Mouse (Mus musculus) intestine, postnatal 0 days (tissue): ENCODE measurements at regions not wholly inside any gene's neighbourhood (a gene's known extent, or its start where the extent isn't known, plus 50 kb on each side); places are given as distances from the start of the nearest gene placed in this dataset.

Experiments
- ATAC-seq: fragments of 200-750 bp; cut with Nextera tagmentation; 2 replicates; pipeline ENCODE4 v1.8.0; 2017; ENCODE audit warnings: mild to moderate bottlenecking, moderate TSS enrichment, moderate library complexity
- H3K27ac ChIP-seq: fragments of 300-500 bp; sonication (generic); 2 replicates; pipeline ENCODE4 v1.5.1; 2014; ENCODE audit warnings: mild to moderate bottlenecking, low read depth, low read length, moderate library complexity
- H3K27me3 ChIP-seq: fragments of 300-500 bp; sonication (generic); replicated peaks from 2 replicates; pipeline ENCODE4 v1.6.1; 2014; ENCODE audit warnings: low read length, mixed read lengths; ENCODE audit not compliant: control insufficient read depth, insufficient read depth
- H3K36me3 ChIP-seq: fragments of 300-500 bp; sonication (generic); 2 replicates; pipeline ENCODE4 v1.6.1; 2014; ENCODE audit warnings: mild to moderate bottlenecking, moderate library complexity; ENCODE audit not compliant: control insufficient read depth, insufficient read depth
- H3K4me1 ChIP-seq: fragments of 300-500 bp; sonication (generic); replicated peaks from 2 replicates; pipeline ENCODE4 v1.6.1; 2014; ENCODE audit warnings: antibody characterized with exemption, low read length, mixed read lengths; ENCODE audit not compliant: control insufficient read depth, insufficient read depth
- H3K4me2 ChIP-seq: fragments of 300-500 bp; sonication (generic); replicated peaks from 2 replicates; pipeline ENCODE4 v1.6.1; 2014; ENCODE audit warnings: low read depth, mild to moderate bottlenecking, moderate library complexity
- H3K4me3 ChIP-seq: fragments of 300-500 bp; sonication (generic); 2 replicates; pipeline ENCODE4 v1.5.1; 2014; ENCODE audit warnings: low read depth, low read length
- H3K9ac ChIP-seq: fragments of 300-500 bp; sonication (generic); 2 replicates; pipeline ENCODE4 v1.6.1; 2014; ENCODE audit warnings: mild to moderate bottlenecking, low read depth, low read length
- H3K9me3 ChIP-seq: fragments of 300-500 bp; sonication (generic); 2 replicates; pipeline ENCODE4 v1.6.1; 2016; ENCODE audit warnings: mixed run types; ENCODE audit not compliant: control insufficient read depth
- CTCF ChIP-seq: sonication (generic); IDR thresholded peaks from 2 replicates; pipeline ENCODE4 v1.5.1; 2016; ENCODE audit warnings: low read depth, mild to moderate bottlenecking, control low read depth, antibody characterized with exemption, moderate library complexity
- WGBS: fragments of 180-500 bp; shearing (Covaris S2); extraction: QIAGEN DNeasy Blood & Tissue Kit; methylation state at CpG from one replicate; pipeline ENCODE4 v1.1.7; 2014; 5-methylcytosine and 5-hydroxymethylcytosine counted together

GRCm38 (mm10) chr16:5700731-5701255 lies 184.4 kb upstream of the Rbfox1 start:
- H3K36me3 ChIP-seq, result no peaks in the 10 kb centered on the region
- WGBS, result 43% methylated on average over 9 of the region's 9 CpGs
- no peak overlapping the region for H3K4me2 ChIP-seq
- no peaks in the 10 kb centered on the region for H3K4me1 ChIP-seq
- no peak overlapping the region for H3K9ac ChIP-seq
- no peak overlapping the region for H3K27ac ChIP-seq
- no peak overlapping the region for H3K4me3 ChIP-seq
- H3K27me3 ChIP-seq, result no peaks in the 10 kb centered on the region
- ATAC-seq, result no peak
- no peaks in the 10 kb centered on the region for H3K9me3 ChIP-seq
- TF ChIP-seq CTCF, result no peak

DNA sequence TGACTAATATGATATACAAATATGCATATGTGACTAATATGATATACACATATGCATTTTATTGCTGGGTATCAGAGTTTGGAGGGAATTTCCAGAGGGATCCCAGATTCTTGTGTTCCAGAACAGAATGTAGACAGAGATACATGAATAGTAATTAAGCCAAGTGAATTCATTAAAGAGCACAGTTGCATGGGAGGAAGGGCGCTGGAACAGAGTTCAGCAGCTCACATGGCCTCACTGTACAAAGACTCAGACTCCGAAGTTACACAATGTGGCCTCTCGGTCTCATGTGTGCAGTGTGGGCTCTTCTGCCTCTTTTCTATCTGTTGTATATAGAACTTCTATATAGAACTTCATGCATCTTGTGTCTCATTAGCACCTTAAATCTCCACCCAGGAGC lies 196.8 kb upstream of the Rbfox1 start:
- ATAC-seq, result no peak
- H3K4me1 ChIP-seq, result no peaks in the 10 kb centered on the region
- no peaks in the 10 kb centered on the region for H3K9me3 ChIP-seq
- H3K4me3 ChIP-seq, result no peak overlapping the region
- H3K27ac ChIP-seq, result no peak overlapping the region
- no peaks in the 10 kb centered on the region for H3K27me3 ChIP-seq
- H3K4me2 ChIP-seq, result no peak overlapping the region
- H3K36me3 ChIP-seq, result no peaks in the 10 kb centered on the region
- 90% methylated on average over 3 of the region's 3 CpGs for WGBS
- TF ChIP-seq CTCF, result no peak
- no peak overlapping the region for H3K9ac ChIP-seq

GRCm38 (mm10) chr16:5673372-5673960 lies 211.7 kb upstream of the Rbfox1 start:
- ATAC-seq, result no peak

GRCm38 (mm10) chr16:5672871-5673270 lies 212.3 kb upstream of the Rbfox1 start:
- Histone ChIP-seq H3K9me3 (no peaks in the 10 kb centered on the region), H3K9ac (no peak overlapping the region), H3K4me2 (no peak overlapping the region), H3K27me3 (no peaks in the 10 kb centered on the region), H3K4me1 (no peaks in the 10 kb centered on the region), H3K27ac (no peak overlapping the region), H3K36me3 (no peaks in the 10 kb centered on the region), H3K4me3 (no peak overlapping the region)
- no peak for ATAC-seq
- TF ChIP-seq CTCF, result no peak
- WGBS, result 61% methylated on average over 4 of the region's 4 CpGs

More at GRCm38 (mm10) chr16:5673372-5673960, 211.7 kb upstream of the Rbfox1 start:
- Histone ChIP-seq H3K9me3 (no peaks in the 10 kb centered on the region), H3K27me3 (no peaks in the 10 kb centered on the region), H3K4me2 (no peak overlapping the region), H3K27ac (no peak overlapping the region), H3K4me3 (no peak overlapping the region), H3K36me3 (no peaks in the 10 kb centered on the region), H3K4me1 (no peaks in the 10 kb centered on the region), H3K9ac (no peak overlapping the region)
- WGBS, result 73% methylated on average over 6 of the region's 6 CpGs
- no peak for TF ChIP-seq CTCF

DNA sequence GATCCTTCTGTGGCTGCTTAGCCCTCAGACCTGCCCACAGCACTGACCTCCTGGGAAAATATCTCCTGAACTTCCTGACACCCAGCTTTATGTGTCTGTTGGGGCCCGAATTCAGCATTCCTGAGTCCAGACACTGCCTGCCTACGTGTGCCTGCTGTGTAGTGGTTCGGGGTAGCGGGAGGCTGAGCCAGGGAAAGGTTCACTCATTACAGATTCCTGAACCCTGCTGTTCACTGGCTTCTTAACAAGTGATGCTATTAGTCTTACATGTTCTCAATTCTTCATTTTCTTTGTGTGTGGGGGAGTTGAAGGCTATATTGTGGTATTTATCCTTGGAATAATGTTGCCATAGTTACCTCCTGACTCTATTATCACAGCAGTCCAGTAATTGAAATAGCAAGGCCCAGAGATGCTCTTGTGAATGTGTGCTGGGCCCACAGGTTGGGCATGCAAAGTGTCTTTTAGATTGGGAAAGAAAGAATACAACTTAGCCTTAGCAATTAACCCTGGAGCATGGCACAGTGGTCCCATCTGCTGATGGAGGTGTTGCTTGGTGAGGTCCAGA lies 216.7 kb upstream of the Rbfox1 start:
- no peak overlapping the region for H3K4me3 ChIP-seq
- no peak overlapping the region for H3K4me2 ChIP-seq
- no peak overlapping the region for H3K27ac ChIP-seq
- H3K4me1 ChIP-seq, result no peaks in the 10 kb centered on the region
- H3K36me3 ChIP-seq, result no peaks in the 10 kb centered on the region
- TF ChIP-seq CTCF, result no peak
- no peaks in the 10 kb centered on the region for H3K27me3 ChIP-seq
- ATAC-seq, result no peak
- H3K9me3 ChIP-seq, result no peaks in the 10 kb centered on the region
- no peak overlapping the region for H3K9ac ChIP-seq
- WGBS, result 81% methylated on average over 4 of the region's 4 CpGs

DNA sequence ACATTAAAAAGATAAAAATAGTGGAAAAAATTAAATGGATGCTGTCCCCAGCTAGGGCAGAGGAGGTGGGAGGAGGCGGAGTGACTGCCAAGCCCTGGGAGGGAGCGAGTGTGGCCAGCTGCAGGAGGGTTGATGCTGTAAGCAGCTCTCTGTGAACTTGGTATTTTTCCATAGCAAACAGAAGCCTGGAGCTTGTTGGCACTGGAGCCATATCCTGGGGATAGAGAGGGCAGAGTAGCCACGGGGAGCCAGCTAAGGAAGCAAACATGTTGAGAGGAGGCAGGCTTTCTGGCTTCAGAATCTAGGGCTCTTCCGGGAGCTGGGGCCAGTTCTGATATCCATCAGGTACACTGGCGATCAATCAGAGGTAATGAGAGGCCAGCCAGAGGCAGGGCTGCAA lies 223.2 kb upstream of the Rbfox1 start:
- no peak overlapping the region for H3K4me2 ChIP-seq
- H3K4me1 ChIP-seq, result no peaks in the 10 kb centered on the region
- H3K9me3 ChIP-seq, result no peaks in the 10 kb centered on the region
- no peak for ATAC-seq
- WGBS, result 47% methylated on average over 5 of the region's 5 CpGs
- no peak overlapping the region for H3K27ac ChIP-seq
- H3K4me3 ChIP-seq, result no peak overlapping the region
- no peak for TF ChIP-seq CTCF
- no peak overlapping the region for H3K9ac ChIP-seq
- H3K36me3 ChIP-seq, result no peaks in the 10 kb centered on the region
- H3K27me3 ChIP-seq, result no peaks in the 10 kb centered on the region
